Mouse (Mus musculus): ENCODE results near the gene Zmat1.
A peak's percentile ranks its signal among the peaks of the same experiment; 100 is the strongest.
"Not testable (repeated sequence)": the region's sequence is repeated elsewhere in the genome, so short reads cannot be mapped to it uniquely, and the experiment has no call there.

The Zmat1 gene

GRCm38 (mm10) chrX:135008720-135009470 lies at the start of gene Zmat1:
Zmat1 (minus strand) TSS chrX:135009209.
- peak; percentile 75 to 89 for DNase-seq (ENCODE audit: low spot score in 2 of 2)

DNA sequence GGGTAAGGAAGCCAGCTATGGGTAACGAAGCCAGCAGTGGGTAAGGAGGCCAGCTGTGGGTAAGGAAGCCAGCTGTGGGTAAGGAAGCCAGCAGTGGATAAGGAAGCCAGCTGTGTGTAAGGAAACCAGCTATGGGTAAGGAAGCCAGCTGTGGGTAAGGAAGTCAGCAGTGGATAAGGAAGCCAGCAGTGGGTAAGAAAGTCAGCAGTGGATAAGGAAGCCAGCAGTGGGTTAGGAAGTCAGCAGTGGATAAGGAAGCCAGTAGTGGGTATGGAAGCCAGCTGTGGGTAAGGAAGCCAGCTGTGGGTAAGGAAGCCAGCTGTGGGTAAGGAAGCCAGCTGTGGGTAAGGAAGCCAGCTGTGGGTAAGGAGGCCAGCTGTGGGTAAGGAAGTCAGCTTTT lies 44.9 kb upstream of the Zmat1 start:
- not testable (repeated sequence) for DNase-seq (ENCODE audit: low spot score in 2 of 2)

GRCm38 (mm10) chrX:135035962-135036375 lies 27.0 kb upstream of the Zmat1 start:
- DNase-seq (ENCODE audit: low spot score in 2 of 2) = peak; percentile 26 to 31

DNA sequence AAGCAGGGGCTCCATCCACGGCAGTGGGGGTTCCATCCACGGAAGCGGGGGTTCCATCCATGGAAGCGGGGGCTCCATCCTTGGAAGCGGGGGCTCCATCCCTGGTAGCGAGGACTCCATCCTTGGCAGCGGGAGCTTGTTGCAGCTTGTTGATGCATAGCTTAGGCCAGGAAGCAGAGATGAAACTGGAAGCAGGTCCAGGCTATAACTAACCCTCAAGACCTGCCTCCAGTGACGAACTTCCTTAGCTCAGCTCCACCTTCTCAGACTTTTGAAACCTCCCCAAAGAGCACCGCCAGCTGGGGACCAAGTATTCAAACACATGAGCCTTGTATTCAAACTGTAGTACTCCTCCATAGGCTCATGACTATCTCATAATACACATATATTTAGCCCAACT lies 16.1 kb upstream of the Zmat1 start:
- DNase-seq (ENCODE audit: low spot score in 2 of 2) = no peak

DNA sequence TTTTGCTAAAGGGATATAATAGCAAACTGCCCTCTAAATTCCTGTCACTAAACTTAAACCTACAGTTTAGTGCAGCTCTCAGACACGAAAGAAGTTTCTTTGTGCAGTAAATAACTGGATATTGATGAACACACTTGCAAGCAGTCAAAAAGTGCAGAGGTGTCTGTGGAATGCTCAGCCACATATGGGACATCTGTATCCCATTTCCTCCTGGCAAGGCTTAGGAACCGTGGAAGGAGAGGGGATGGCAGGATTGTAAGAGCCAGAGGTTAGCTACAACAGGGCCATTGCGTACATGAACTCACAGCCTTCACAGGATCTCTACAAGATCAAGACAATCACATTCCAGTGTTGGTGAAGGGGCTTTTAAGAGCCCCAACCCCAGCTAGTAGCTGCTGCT lies 2.4 kb upstream of the Zmat1 start:
- DNase-seq (ENCODE audit: low spot score in 2 of 2) = no peak

DNA sequence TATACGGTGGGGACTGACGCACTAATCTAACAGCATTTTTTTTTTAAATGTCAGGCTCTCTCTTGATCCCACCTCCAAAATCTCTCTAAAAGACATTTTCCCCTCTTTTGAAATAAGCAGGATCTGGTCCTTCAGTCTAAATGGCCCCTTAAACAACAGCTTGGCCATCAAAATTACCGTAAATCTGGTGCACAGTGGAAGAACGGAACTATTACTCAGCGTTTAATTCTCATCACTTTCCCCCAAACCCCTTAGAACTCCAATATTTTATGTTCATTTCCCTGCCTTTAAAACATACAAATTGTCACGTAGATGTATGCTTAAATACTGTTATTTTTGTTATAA lies 434 bp upstream of the Zmat1 start:
- no peak for DNase-seq (ENCODE audit: low spot score in 2 of 2)

GRCm38 (mm10) chrX:135008021-135008420 lies 988 bp downstream of the Zmat1 start:
- DNase-seq (ENCODE audit: low spot score in 2 of 2) = no peak

DNA sequence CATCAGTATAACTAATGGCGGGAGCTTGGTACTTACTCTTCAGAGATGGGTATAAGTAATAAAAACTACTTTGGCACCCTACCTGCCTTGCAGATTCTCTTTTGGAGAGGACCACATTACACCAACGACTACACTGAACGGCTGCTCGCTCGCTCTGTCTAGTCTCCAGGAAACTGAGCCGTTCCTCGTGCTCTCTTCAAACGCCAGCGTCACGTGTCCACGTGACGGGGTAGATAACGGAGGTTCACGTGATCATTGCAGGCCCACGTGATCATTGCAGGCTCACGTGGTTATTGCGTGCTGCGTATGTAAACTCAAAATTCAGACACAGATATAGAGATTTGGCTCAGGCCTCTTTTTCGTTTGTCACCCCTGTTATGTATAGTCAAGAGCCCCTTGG lies 44.5 kb downstream of the Zmat1 start, which contains the start of gene Nxf2:
Gene Nxf2, minus strand, starts transcription at position 209 of the 400 bp plus-strand sequence.
- no peak for DNase-seq (ENCODE audit: low spot score in 2 of 2)

DNA sequence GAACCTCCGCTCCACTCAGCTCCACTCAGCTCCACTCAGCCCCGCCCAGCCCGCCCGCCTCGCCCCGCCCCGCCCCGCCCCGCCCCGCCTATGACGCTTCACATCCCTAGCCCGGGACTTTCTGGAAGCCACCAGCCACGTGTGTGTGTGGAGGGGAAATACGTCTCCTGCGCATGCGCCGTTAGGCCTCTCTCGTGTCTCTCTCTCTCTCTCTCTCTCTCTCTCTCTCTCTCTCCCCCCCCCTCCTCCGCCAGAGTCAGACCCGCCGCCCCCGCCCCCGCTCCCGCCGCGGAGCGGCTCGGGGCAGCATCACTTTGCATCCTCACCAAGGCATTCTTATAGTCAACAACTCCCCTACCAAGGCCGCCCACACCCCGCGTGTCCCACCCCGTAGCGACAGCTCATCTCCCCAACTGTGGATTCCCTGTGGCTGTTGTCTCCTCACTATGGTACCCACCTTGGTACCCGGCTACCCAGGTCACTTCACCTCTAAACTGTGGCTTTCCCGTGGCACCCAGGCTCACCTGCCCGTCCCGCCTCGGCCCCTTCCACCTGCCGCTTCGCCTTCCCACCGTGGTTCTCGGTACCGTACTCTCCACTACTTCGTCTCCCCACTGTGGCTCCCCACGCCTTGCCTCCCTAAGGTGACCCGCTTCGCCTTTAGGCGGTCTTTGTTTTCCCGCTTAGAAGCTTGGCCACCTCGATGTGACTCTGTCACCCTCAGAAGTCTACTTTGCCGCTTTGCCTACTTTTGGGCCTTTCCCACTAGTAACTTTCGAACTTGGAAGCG lies 45.5 kb downstream of the Zmat1 start:
- peak; percentile 34 to 39 for DNase-seq (ENCODE audit: low spot score in 2 of 2)

DNA sequence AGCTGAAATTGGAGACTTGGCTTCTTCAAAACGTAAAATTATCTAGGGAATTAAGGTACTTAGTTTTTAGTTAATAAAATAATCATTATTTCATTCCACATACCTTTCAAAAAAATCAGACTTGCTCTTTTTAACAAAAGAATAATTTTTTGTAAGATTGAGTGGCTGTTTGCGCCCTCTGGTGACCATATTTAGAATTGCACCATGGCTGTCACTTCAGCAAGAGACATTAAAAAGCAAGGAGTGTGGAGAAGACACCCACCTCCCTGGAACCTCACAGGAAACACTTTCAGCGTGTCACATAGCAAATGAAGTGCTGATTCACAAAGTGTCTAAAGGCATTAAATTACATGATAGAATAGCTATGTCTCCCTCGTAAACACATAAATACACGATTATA lies 78.6 kb downstream of the Zmat1 start:
- DNase-seq (ENCODE audit: low spot score in 2 of 2) = peak in 1 of 2 experiments; percentile 2

GRCm38 (mm10) chrX:134929927-134930326 lies 79.1 kb downstream of the Zmat1 start:
- no peak for DNase-seq (ENCODE audit: low spot score in 2 of 2)

DNA sequence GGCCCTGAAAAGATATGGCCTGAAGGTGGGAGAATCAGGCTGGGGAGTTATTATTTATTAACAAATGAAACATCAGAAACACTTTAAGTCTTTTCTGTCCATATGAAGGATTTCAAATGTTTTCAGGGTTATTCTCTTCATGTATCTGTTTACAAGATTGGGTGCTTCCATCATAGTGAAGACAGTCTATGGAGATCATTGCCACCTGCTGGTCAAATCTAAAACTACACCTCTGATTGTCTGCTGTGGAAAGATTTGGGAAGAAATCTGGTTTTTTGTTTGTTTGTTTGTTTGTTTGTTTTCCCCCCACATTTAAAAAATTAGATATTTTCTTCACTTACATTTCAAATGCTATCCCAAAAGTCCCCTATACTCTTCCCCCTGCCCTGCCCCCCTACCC lies 84.0 kb downstream of the Zmat1 start:
- no peak for DNase-seq (ENCODE audit: low spot score in 2 of 2)

- no peak for DNase-seq (ENCODE audit: low spot score in 2 of 2)
Measured at GRCm38 (mm10) chrX:134923675-134924424, 85.2 kb downstream of the Zmat1 start.

All from right cerebral cortex, postnatal 36 days (tissue).